Mouse (Mus musculus) layer of hippocampus, adult 2 months (tissue): Measurements from ENCODE around the gene Aldh1a2. TPM values are rescaled to one million over a fixed set of nuclear protein-coding genes. Genes with fewer than 3 reads are reported as not detected.

Experiments used
- DNase-seq, 2 experiments: peaks; one replicate each; pipeline ENCODE4 v3.0.0; 2022; ENCODE audit warnings: low spot score in 2 of 2
- H3K27ac ChIP-seq: fragments of 200-600 bp; 2 replicates; pipeline ENCODE4 v1.8.1; 2022
- H3K4me3 ChIP-seq: fragments of 200-600 bp; 2 replicates; pipeline ENCODE4 v1.8.1; 2022; ENCODE audit warnings: mild to moderate bottlenecking
- CTCF ChIP-seq: fragments of 200-600 bp; conservative IDR thresholded peaks from 2 replicates; pipeline ENCODE4 v1.8.1; 2022; ENCODE audit warnings: antibody characterized with exemption, mild to moderate bottlenecking, moderate library complexity
- total RNA-seq, 2 experiments: library from RNA; stranded (reverse); gene quantifications; 2 replicates each; pipeline ENCODE4 v1.2.3; 2021

Gene Aldh1a2
- total RNA-seq, 2 experiments from 2014 or later = 4.7 to 6.5 TPM

GRCm38 (mm10) chr9:71285231-71285630 lies 69.6 kb downstream of the Aldh1a2 start:
- no peak for TF ChIP-seq CTCF
- no peak overlapping the region for H3K27ac ChIP-seq
- no peak for DNase-seq
- H3K4me3 ChIP-seq = no peak overlapping the region

GRCm38 (mm10) chr9:71286420-71286819 lies 70.8 kb downstream of the Aldh1a2 start:
- TF ChIP-seq CTCF = no peak
- no peak overlapping the region for H3K4me3 ChIP-seq
- DNase-seq = no peak
- no peak overlapping the region for H3K27ac ChIP-seq

- no peak for TF ChIP-seq CTCF
- no peak for DNase-seq
- no peak overlapping the region for H3K4me3 ChIP-seq
These were observed 73.1 kb downstream of the Aldh1a2 start for GRCm38 (mm10) chr9:71288738-71289137.

GRCm38 (mm10) chr9:71289810-71290209 lies 74.2 kb downstream of the Aldh1a2 start:
- DNase-seq = no peak
- no peak for TF ChIP-seq CTCF
- Histone ChIP-seq H3K4me3 (no peak overlapping the region), H3K27ac (no peak overlapping the region)

More at GRCm38 (mm10) chr9:71288738-71289137, 73.1 kb downstream of the Aldh1a2 start:
- no peak overlapping the region for H3K27ac ChIP-seq

GRCm38 (mm10) chr9:71290730-71291129 lies 75.1 kb downstream of the Aldh1a2 start:
- no peak overlapping the region for H3K4me3 ChIP-seq
- H3K27ac ChIP-seq = no peak overlapping the region
- DNase-seq = no peak
- TF ChIP-seq CTCF = no peak

GRCm38 (mm10) chr9:71295501-71295900 lies 79.9 kb downstream of the Aldh1a2 start:
- Histone ChIP-seq H3K27ac (no peak overlapping the region), H3K4me3 (no peak overlapping the region)
- DNase-seq = no peak
- TF ChIP-seq CTCF = no peak

GRCm38 (mm10) chr9:71303594-71303993 lies 88.0 kb downstream of the Aldh1a2 start:
- Histone ChIP-seq H3K4me3 (no peak overlapping the region), H3K27ac (no peak overlapping the region)
- TF ChIP-seq CTCF = peak; percentile 28; the same call in 1 of the 2 replicates
- DNase-seq = no peak

GRCm38 (mm10) chr9:71307106-71307789 lies 91.7 kb downstream of the Aldh1a2 start:
- TF ChIP-seq CTCF = no peak
- DNase-seq = no peak
- no peak overlapping the region for H3K4me3 ChIP-seq
- H3K27ac ChIP-seq = no peak overlapping the region

GRCm38 (mm10) chr9:71315960-71316359 lies 100.4 kb downstream of the Aldh1a2 start:
- peak; percentile 29 for TF ChIP-seq CTCF

GRCm38 (mm10) chr9:71317096-71317920 lies 101.7 kb downstream of the Aldh1a2 start:
- no peak overlapping the region for H3K27ac ChIP-seq
- TF ChIP-seq CTCF = no peak
- H3K4me3 ChIP-seq = no peak overlapping the region
- no peak for DNase-seq

More at GRCm38 (mm10) chr9:71315960-71316359, 100.4 kb downstream of the Aldh1a2 start:
- Histone ChIP-seq H3K4me3 (no peak overlapping the region), H3K27ac (no peak overlapping the region)
- no peak for DNase-seq

- TF ChIP-seq CTCF = no peak
- Histone ChIP-seq H3K27ac (no peak overlapping the region), H3K4me3 (no peak overlapping the region)
- DNase-seq = no peak
These were observed 102.3 kb downstream of the Aldh1a2 start for GRCm38 (mm10) chr9:71317921-71318241.

GRCm38 (mm10) chr9:71319776-71320175 lies 104.2 kb downstream of the Aldh1a2 start:
- DNase-seq = no peak
- H3K27ac ChIP-seq = no peak overlapping the region
- TF ChIP-seq CTCF = no peak
- no peak overlapping the region for H3K4me3 ChIP-seq

GRCm38 (mm10) chr9:71320246-71321155 lies 104.9 kb downstream of the Aldh1a2 start:
- no peak overlapping the region for H3K4me3 ChIP-seq
- H3K27ac ChIP-seq = no peak overlapping the region
- no peak for DNase-seq
- TF ChIP-seq CTCF = peak; percentile 55
